Mouse (Mus musculus): Measurements from ENCODE around the gene Olfr1391. TPM values are rescaled to one million over a fixed set of nuclear protein-coding genes. Genes with fewer than 3 reads are reported as not detected.
"Not testable (repeated sequence)": the region's sequence is repeated elsewhere in the genome, so short reads cannot be mapped to it uniquely, and the experiment has no call there.

Gene Olfr1391
- not detected in 2 replicates for polyA plus RNA-seq (2012; ENCODE audit: insufficient read depth, low replicate concordance)

DNA sequence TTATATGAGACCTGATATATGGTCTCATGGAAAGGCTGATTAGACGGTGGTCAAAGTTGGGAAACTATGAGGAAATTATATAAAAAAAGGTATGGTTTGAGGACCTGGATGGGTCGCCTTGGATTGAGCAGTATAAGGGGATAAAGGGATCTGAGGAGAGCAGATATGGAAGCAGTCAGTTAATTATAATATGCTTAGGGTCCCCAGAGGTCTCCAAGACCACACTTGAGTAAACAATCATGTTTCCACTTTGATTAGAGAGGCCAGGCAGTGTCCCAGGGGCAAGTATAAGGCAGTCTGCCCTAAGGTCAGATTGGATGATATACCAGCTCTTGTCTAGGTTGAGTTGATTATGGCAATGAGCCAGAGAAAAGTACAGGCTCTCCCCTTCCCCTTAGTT, at the start of gene Olfr1391:
TSS of gene Olfr1391 (plus strand) at position 301 of the 400 bp plus-strand sequence.
- TF ChIP-seq FLI1 (IDR thresholded peaks at IDR 0.05; ENCODE audit: low read length), result no peak
- TF ChIP-seq GATA1 (IDR thresholded peaks at IDR 0.05; ENCODE audit: borderline replicate concordance, low read length), result no peak
- H3K27me3 ChIP-seq (replicated peaks), result no peaks in the 10 kb centered on the region
- no peak within 1 kb of the TSS for H3K4me3 ChIP-seq (replicated peaks)
- peaks cover 27% of the 10 kb centered on the region for H3K4me1 ChIP-seq
- peaks cover 3% of the 10 kb centered on the region for H3K36me3 ChIP-seq (replicated peaks; ENCODE audit: low read length)
- H3K9me3 ChIP-seq, result no peaks in the 10 kb centered on the region

DNA sequence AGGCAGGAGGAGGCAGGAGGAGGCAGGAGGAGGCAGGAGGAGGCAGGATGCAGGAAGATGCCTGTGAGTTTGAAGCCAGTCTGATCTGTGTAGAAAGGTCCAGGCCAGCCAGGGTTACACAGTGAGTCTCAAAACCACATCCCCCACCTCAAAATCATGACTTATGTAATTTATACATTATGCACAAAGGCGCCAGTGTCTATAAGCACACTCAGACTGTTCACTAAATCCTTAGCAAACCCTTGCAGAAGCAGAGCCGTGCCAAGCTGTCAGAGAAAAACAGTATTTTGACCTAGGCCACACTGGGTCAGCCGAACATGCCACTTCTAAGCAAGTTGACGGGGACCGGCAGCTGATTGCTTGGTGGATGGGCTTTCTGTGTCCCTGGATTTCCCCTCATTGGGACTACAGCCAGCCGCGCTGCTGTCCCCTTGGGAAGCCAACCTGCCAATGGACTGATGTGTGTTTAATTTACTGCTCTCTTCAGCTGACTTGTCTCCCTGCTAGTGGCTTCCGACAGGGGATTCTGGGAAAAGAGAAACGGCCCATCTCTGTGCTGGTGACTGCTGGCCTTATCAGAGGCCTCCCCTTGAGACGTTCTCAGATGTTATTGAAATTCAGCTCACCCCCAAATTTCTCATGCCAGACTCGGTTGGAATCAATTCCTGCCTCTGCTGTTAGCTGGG, 48.6 kb upstream of the Olfr1391 start:
- no peaks in the 10 kb centered on the region for H3K27me3 ChIP-seq (replicated peaks)
- TF ChIP-seq GATA1 (IDR thresholded peaks at IDR 0.05; ENCODE audit: borderline replicate concordance, low read length), result no peak
- no peak for TF ChIP-seq FLI1 (IDR thresholded peaks at IDR 0.05; ENCODE audit: low read length)
- H3K36me3 ChIP-seq (replicated peaks; ENCODE audit: low read length), result peaks cover 8% of the 10 kb centered on the region
- H3K9me3 ChIP-seq, result no peaks in the 10 kb centered on the region
- H3K4me1 ChIP-seq, result peaks cover 55% of the 10 kb centered on the region
- H3K4me3 ChIP-seq (replicated peaks), result no peak overlapping the region

DNA sequence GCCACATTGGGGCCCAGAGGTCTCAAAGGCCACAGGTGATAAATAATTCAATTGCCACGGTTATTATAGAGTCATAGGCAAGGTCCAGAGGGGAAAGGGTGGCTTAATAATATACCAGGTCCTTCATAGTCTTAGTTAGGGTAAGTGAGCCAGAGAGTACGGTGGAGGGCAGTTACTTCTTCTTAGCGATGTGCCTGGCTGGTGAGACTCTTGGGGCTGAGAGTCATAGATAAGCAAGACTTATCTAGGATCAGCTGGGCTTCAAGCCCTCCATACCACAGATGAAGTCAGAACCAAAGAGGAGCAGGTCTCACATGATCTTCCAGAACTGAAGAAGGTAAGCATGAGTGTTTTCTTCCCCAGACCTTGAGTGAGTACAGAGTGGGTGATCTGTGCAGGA, 44.3 kb upstream of the Olfr1391 start, which contains the start of gene Olfr1393:
TSS of gene Olfr1393 (plus strand) at position 83 of the 400 bp plus-strand sequence.
- H3K36me3 ChIP-seq (replicated peaks; ENCODE audit: low read length), result peaks cover 8% of the 10 kb centered on the region

DNA sequence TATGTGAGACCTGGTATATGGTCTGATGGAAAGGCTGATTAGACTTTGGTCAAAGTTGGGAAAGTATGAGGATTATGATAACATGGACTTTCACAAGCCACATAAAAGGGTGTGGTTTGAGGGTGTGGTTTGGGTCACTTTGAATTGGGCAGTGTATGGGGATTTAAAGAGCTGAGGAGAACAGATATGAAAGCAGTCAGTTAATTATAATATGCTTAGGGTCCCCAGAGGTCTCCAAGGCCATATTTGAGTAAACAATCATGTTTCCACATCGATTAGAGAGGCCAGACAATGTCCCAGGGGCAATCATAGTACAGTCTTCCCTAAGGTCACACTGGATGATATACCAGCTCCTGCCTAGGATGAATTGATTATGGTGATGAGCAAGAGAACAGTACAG, 37.6 kb upstream of the Olfr1391 start, which contains the start of gene Olfr1392:
TSS of gene Olfr1392 (plus strand) at position 301 of the 400 bp plus-strand sequence.
- Histone ChIP-seq H3K36me3 (replicated peaks; ENCODE audit: low read length) (peaks cover 11% of the 10 kb centered on the region), H3K4me1 (peaks cover 15% of the 10 kb centered on the region; the same call in 1 of the 2 replicates)
- H3K4me3 ChIP-seq (replicated peaks); H3K9me3 ChIP-seq; H3K27me3 ChIP-seq (replicated peaks): not testable (repeated sequence)

More for the DNA sequence above, 44.3 kb upstream of the Olfr1391 start, which contains the start of gene Olfr1393:
- Histone ChIP-seq H3K27me3 (replicated peaks) (no peaks in the 10 kb centered on the region), H3K4me3 (replicated peaks) (no peak within 1 kb of the TSS), H3K4me1 (peaks cover 34% of the 10 kb centered on the region), H3K9me3 (no peaks in the 10 kb centered on the region)
- no peak for TF ChIP-seq FLI1 (IDR thresholded peaks at IDR 0.05; ENCODE audit: low read length)
- TF ChIP-seq GATA1 (IDR thresholded peaks at IDR 0.05; ENCODE audit: borderline replicate concordance, low read length), result no peak

DNA sequence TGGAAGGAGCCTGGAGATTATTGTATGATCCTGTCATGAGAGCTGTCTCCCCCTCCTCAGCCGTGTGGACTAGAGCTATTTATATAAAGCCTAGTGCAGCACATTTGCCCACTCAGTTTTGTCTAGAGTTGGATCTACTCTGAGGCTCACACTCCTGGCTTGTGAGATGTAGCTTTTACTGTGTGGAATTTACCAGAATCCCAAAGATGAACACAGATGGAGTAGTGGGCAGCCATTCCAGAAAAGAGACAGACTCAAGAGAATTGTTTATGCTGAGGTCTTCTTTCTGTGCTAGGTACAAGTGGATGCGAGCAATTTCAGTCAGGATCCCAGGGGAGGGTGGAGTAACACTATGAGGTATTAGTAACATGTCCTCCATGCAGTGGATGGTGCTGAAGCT, 35.3 kb upstream of the Olfr1391 start:
- Histone ChIP-seq H3K4me1 (peaks cover 15% of the 10 kb centered on the region; the same call in 1 of the 2 replicates), H3K36me3 (replicated peaks; ENCODE audit: low read length) (peaks cover 11% of the 10 kb centered on the region), H3K4me3 (replicated peaks) (no peak overlapping the region), H3K27me3 (replicated peaks) (no peaks in the 10 kb centered on the region), H3K9me3 (peaks cover 5% of the 10 kb centered on the region)
- TF ChIP-seq GATA1 (IDR thresholded peaks at IDR 0.05; ENCODE audit: borderline replicate concordance, low read length) (no peak), FLI1 (IDR thresholded peaks at IDR 0.05; ENCODE audit: low read length) (no peak)

DNA sequence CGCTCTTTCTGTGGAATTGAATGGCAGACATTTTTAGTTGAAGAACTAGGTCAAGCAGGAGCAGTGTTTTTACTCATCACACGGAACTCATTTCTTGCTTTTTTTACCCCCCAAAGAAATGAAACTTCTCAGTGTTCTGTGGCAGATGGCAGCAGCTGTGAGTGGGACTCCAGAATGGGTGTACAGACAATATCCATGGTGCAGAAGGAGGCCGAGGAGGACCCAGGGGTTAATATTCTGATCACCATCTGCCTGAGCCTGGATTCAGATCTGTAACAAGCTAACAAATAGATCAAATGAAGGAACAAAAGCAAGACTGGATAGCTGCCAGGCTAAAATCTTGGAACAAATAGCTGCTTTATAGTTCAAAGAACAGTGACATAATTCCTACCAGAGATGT, 29.8 kb upstream of the Olfr1391 start:
- H3K4me3 ChIP-seq (replicated peaks), result no peak overlapping the region
- H3K4me1 ChIP-seq, result peaks cover 19% of the 10 kb centered on the region
- TF ChIP-seq GATA1 (IDR thresholded peaks at IDR 0.05; ENCODE audit: borderline replicate concordance, low read length) (no peak), FLI1 (IDR thresholded peaks at IDR 0.05; ENCODE audit: low read length) (no peak)
- H3K36me3 ChIP-seq (replicated peaks; ENCODE audit: low read length), result no peaks in the 10 kb centered on the region
- H3K27me3 ChIP-seq (replicated peaks), result no peaks in the 10 kb centered on the region
- H3K9me3 ChIP-seq, result no peaks in the 10 kb centered on the region

DNA sequence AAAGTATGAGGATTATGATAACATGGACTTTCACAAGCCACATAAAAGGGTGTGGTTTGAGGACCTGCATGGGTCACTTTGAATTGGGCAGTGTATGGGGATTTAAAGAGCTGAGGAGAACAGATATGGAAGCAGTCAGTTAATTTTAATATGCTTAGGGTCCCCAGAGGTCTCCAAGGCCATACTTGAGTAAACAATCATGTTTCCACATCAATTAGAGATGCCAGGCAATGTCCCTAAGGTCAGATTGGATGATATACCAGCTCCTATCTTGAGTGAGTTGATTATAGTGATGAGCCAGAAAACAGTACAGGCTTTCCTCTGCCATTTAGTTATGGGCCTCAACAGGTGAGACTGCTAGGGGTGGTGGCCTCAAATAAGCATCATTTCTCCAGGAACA, 18.1 kb upstream of the Olfr1391 start, which contains the start of gene Olfr10:
TSS of gene Olfr10 (plus strand) at position 301 of the 400 bp plus-strand sequence.
- no peak within 1 kb of the TSS for H3K4me3 ChIP-seq (replicated peaks)
- peaks cover 7% of the 10 kb centered on the region for H3K4me1 ChIP-seq
- H3K9me3 ChIP-seq, result peaks cover 13% of the 10 kb centered on the region; the same call in 1 of the 2 replicates
- no peaks in the 10 kb centered on the region for H3K27me3 ChIP-seq (replicated peaks)
- no peaks in the 10 kb centered on the region for H3K36me3 ChIP-seq (replicated peaks; ENCODE audit: low read length)
- no peak for TF ChIP-seq GATA1 (IDR thresholded peaks at IDR 0.05; ENCODE audit: borderline replicate concordance, low read length)
- TF ChIP-seq FLI1 (IDR thresholded peaks at IDR 0.05; ENCODE audit: low read length), result no peak

DNA sequence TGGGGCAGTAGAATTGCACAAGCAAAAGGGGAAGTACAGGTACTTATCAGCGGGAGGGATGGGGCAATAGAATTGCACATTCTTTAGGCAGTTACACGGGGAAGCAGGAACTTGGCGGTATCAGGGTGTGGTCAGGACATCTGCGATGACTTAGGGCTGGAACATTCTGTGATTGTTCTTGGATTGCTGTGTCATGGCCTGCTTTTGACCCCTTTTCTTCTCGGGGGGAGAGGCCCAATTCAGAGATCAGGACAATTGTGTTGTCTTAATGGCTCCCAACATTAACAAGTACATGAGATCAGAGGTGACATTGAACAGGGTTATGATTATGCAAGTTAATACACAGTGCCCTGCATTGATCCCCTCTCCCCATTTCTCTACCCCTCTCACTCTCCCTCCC, 14.0 kb upstream of the Olfr1391 start:
- H3K4me3 ChIP-seq (replicated peaks); H3K27me3 ChIP-seq (replicated peaks); H3K4me1 ChIP-seq; H3K36me3 ChIP-seq (replicated peaks; ENCODE audit: low read length): not testable (repeated sequence)
- peaks cover 13% of the 10 kb centered on the region; the same call in 1 of the 2 replicates for H3K9me3 ChIP-seq

DNA sequence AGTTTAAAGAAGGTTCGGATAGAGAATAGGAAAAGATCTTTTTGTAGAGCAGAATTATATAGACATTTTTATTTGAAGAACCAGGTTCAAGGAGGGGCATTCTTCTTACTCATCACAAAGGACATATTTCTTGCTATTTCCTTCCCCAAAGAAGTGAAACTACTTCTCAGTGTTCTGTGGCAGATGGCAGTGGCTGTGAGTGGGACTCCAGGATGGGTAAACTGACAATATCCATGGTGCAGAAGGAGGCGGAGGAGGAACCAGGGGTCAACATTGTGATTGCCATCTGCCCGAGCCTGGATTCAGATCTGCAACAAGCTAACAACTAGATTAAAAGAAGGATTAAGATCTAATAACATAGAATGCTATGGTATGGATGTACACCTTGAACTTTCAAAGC, 4.2 kb downstream of the Olfr1391 start:
- no peaks in the 10 kb centered on the region for H3K27me3 ChIP-seq (replicated peaks)
- TF ChIP-seq FLI1 (IDR thresholded peaks at IDR 0.05; ENCODE audit: low read length) (no peak), GATA1 (IDR thresholded peaks at IDR 0.05; ENCODE audit: borderline replicate concordance, low read length) (no peak)
- H3K4me1 ChIP-seq, result peaks cover 38% of the 10 kb centered on the region
- no peaks in the 10 kb centered on the region for H3K9me3 ChIP-seq
- H3K36me3 ChIP-seq (replicated peaks; ENCODE audit: low read length), result peaks cover 7% of the 10 kb centered on the region
- H3K4me3 ChIP-seq (replicated peaks), result no peak overlapping the region

DNA sequence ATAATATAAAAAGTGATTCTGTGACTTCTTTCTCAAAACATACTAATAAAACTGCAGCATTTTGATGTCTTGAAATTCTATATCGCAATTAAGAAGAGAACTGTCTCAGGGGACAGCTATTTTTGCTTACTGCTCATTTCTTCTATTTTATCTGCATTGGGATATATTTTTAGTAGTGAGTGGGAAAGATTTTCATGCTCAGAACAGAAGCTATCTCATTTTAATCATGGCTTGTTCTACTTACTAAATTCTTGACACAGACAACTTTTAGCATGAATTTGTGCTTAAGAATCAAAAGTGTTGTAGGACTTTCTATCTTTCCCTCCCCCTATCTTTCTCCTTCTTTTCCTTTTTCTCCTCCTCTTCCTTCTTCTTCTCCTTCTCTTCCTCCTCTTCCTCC, 7.1 kb downstream of the Olfr1391 start:
- peaks cover 9% of the 10 kb centered on the region for H3K36me3 ChIP-seq (replicated peaks; ENCODE audit: low read length)
- peaks cover 38% of the 10 kb centered on the region for H3K4me1 ChIP-seq
- no peaks in the 10 kb centered on the region for H3K9me3 ChIP-seq
- TF ChIP-seq GATA1 (IDR thresholded peaks at IDR 0.05; ENCODE audit: borderline replicate concordance, low read length) (no peak), FLI1 (IDR thresholded peaks at IDR 0.05; ENCODE audit: low read length) (no peak)
- no peak overlapping the region for H3K4me3 ChIP-seq (replicated peaks)
- H3K27me3 ChIP-seq (replicated peaks), result no peaks in the 10 kb centered on the region

Data from megakaryocyte, embryonic 14.5 days (primary cell).